Mouse (Mus musculus) myocyte (in vitro differentiated cells): ENCODE measurements at regions not wholly inside any gene's neighbourhood (a gene's known extent, or its start where the extent isn't known, plus 50 kb on each side); places are given as distances from the start of the nearest gene placed in this dataset.

Experiments
- H3K27me3 ChIP-seq: one replicate; pipeline ENCODE4 v1.6.1; 2011; ENCODE audit not compliant: control insufficient read depth, insufficient read depth, insufficient read length
- H3K36me3 ChIP-seq: one replicate; pipeline ENCODE4 v1.6.1; 2011; ENCODE audit not compliant: control insufficient read depth, insufficient read depth
- H3K4me2 ChIP-seq: one replicate; pipeline ENCODE4 v1.6.1; 2011; ENCODE audit warnings: low read depth, control low read depth
- H3K4me3 ChIP-seq: one replicate; pipeline ENCODE4 v1.5.1; 2011; ENCODE audit warnings: mild to moderate bottlenecking, control low read depth, moderate library complexity
- H3K79me2 ChIP-seq: one replicate; pipeline ENCODE4 v1.6.1; 2011; ENCODE audit not compliant: control insufficient read depth, insufficient read depth
- H3ac ChIP-seq: one replicate; pipeline ENCODE4 v1.6.1; 2011; ENCODE audit not compliant: control insufficient read depth, insufficient read length
- CEBPB ChIP-seq: IDR thresholded peaks from 2 replicates; pipeline ENCODE4 v1.6.1; 2011; ENCODE audit warnings: mild to moderate bottlenecking, moderate library complexity; ENCODE audit not compliant: poor library complexity, insufficient read depth, severe bottlenecking
- E2F4 ChIP-seq: IDR thresholded peaks from one replicate; pipeline ENCODE4 v1.6.1; 2011; ENCODE audit warnings: mild to moderate bottlenecking, control low read depth, moderate library complexity; ENCODE audit not compliant: insufficient read depth
- MAX ChIP-seq: IDR thresholded peaks from one replicate; pipeline ENCODE4 v1.6.1; 2011; ENCODE audit warnings: low read depth, mild to moderate bottlenecking, control low read depth
- MYOD1 ChIP-seq, 3 experiments: IDR thresholded peaks; one replicate each; pipeline ENCODE4 v1.6.1; 2011; ENCODE audit warnings: control low read depth in 2 of 3, low read depth in 2 of 3, mild to moderate bottlenecking in 2 of 3, moderate library complexity in 1 of 3; ENCODE audit not compliant: insufficient read length in 2 of 3, control insufficient read depth in 1 of 3
- MYOG ChIP-seq, 3 experiments: IDR thresholded peaks; one replicate each; pipeline ENCODE4 v1.6.1; 2011; ENCODE audit warnings: control low read depth in 2 of 3, low read depth in 2 of 3, mild to moderate bottlenecking in 2 of 3; ENCODE audit not compliant: insufficient read length in 2 of 3, control insufficient read depth in 1 of 3, insufficient read depth in 1 of 3
- POLR2A ChIP-seq: IDR thresholded peaks from one replicate; pipeline ENCODE4 v1.6.1; 2011; ENCODE audit warnings: low read depth, mild to moderate bottlenecking, control low read depth, moderate library complexity; ENCODE audit not compliant: insufficient read length
- POLR2AphosphoS2 ChIP-seq: IDR thresholded peaks from one replicate; pipeline ENCODE4 v1.6.1; 2011; ENCODE audit warnings: low read depth, control low read depth; ENCODE audit not compliant: insufficient read length
- REST ChIP-seq: IDR thresholded peaks from one replicate; pipeline ENCODE4 v1.6.1; 2011; ENCODE audit warnings: mild to moderate bottlenecking, control low read depth, moderate library complexity; ENCODE audit not compliant: insufficient read depth, insufficient read length
- SRF ChIP-seq: IDR thresholded peaks from one replicate; pipeline ENCODE4 v1.6.1; 2011; ENCODE audit warnings: low read depth; ENCODE audit not compliant: control insufficient read depth, insufficient read length
- TCF12 ChIP-seq: IDR thresholded peaks from one replicate; pipeline ENCODE4 v1.6.1; 2011; ENCODE audit warnings: mild to moderate bottlenecking, control low read depth; ENCODE audit not compliant: poor library complexity, insufficient read depth, severe bottlenecking
- TCF3 ChIP-seq: IDR thresholded peaks from one replicate; pipeline ENCODE4 v1.6.1; 2011; ENCODE audit warnings: low read depth, control low read depth; ENCODE audit not compliant: insufficient read length
- USF1 ChIP-seq: IDR thresholded peaks from one replicate; pipeline ENCODE4 v1.6.1; 2011; ENCODE audit warnings: low read depth, mild to moderate bottlenecking, control low read depth, moderate library complexity

GRCm38 (mm10) chr13:44028081-44028480, 243.5 kb downstream of the Cd83 start:
- Histone ChIP-seq H3K79me2 (no peaks in the 10 kb centered on the region), H3K27me3 (no peaks in the 10 kb centered on the region), H3K4me3 (no peak overlapping the region), H3ac (no peak overlapping the region), H3K4me2 (no peak overlapping the region), H3K36me3 (no peaks in the 10 kb centered on the region)
- no peak for TF ChIP-seq CEBPB
- TF ChIP-seq REST = no peak
- no peak for TF ChIP-seq USF1
- TF ChIP-seq MYOD1 (IDR thresholded peaks at IDR 0.05; ENCODE audit: control insufficient read depth in 1 of 3, insufficient read length in 2 of 3, low read depth in 2 of 3) = no peak
- no peak for TF ChIP-seq POLR2AphosphoS2
- TF ChIP-seq TCF3 = no peak
- TF ChIP-seq MYOG (IDR thresholded peaks at IDR 0.05; ENCODE audit: control insufficient read depth in 1 of 3, insufficient read depth in 1 of 3, insufficient read length in 2 of 3, low read depth in 2 of 3) = no peak
- no peak for TF ChIP-seq MAX
- no peak for TF ChIP-seq POLR2A
- no peak for TF ChIP-seq TCF12
- no peak for TF ChIP-seq SRF
- no peak for TF ChIP-seq E2F4

- Histone ChIP-seq H3K36me3 (no peaks in the 10 kb centered on the region), H3K4me3 (no peak overlapping the region), H3K27me3 (no peaks in the 10 kb centered on the region), H3ac (no peak overlapping the region), H3K79me2 (no peaks in the 10 kb centered on the region), H3K4me2 (peak overlapping the region; percentile 12)
- TF ChIP-seq MAX (no peak), MYOD1 (IDR thresholded peaks at IDR 0.05; ENCODE audit: control insufficient read depth in 1 of 3, insufficient read length in 2 of 3, low read depth in 2 of 3) (peak in 1 of 3 experiments; percentile 49), REST (no peak), USF1 (peak; percentile 28), POLR2A (no peak), SRF (no peak), POLR2AphosphoS2 (no peak), E2F4 (no peak), MYOG (IDR thresholded peaks at IDR 0.05; ENCODE audit: control insufficient read depth in 1 of 3, insufficient read depth in 1 of 3, insufficient read length in 2 of 3, low read depth in 2 of 3) (peak in 2 of 3 experiments; percentile 44 to 52), TCF12 (no peak), CEBPB (no peak)
Observed at GRCm38 (mm10) chr13:44030590-44030989, 246.0 kb downstream of the Cd83 start.

GRCm38 (mm10) chr13:44037774-44038294, 253.3 kb downstream of the Cd83 start:
- Histone ChIP-seq H3K36me3 (no peaks in the 10 kb centered on the region), H3K4me2 (no peak overlapping the region), H3K79me2 (no peaks in the 10 kb centered on the region), H3ac (no peak overlapping the region), H3K27me3 (no peaks in the 10 kb centered on the region), H3K4me3 (no peak overlapping the region)
- TF ChIP-seq REST (no peak), POLR2A (no peak), CEBPB (no peak), TCF12 (no peak), MYOG (IDR thresholded peaks at IDR 0.05; ENCODE audit: control insufficient read depth in 1 of 3, insufficient read depth in 1 of 3, insufficient read length in 2 of 3, low read depth in 2 of 3) (no peak), USF1 (no peak), POLR2AphosphoS2 (no peak), SRF (no peak), TCF3 (no peak), E2F4 (no peak), MAX (no peak), MYOD1 (IDR thresholded peaks at IDR 0.05; ENCODE audit: control insufficient read depth in 1 of 3, insufficient read length in 2 of 3, low read depth in 2 of 3) (no peak)

GRCm38 (mm10) chr13:44038322-44038721, 253.7 kb downstream of the Cd83 start:
- no peaks in the 10 kb centered on the region for H3K36me3 ChIP-seq
- no peaks in the 10 kb centered on the region for H3K79me2 ChIP-seq
- H3K4me3 ChIP-seq = no peak overlapping the region
- no peak overlapping the region for H3ac ChIP-seq
- TF ChIP-seq MYOG (IDR thresholded peaks at IDR 0.05; ENCODE audit: control insufficient read depth in 1 of 3, insufficient read depth in 1 of 3, insufficient read length in 2 of 3, low read depth in 2 of 3) = no peak
- no peak for TF ChIP-seq POLR2AphosphoS2
- no peak for TF ChIP-seq TCF3
- no peak for TF ChIP-seq MYOD1 (IDR thresholded peaks at IDR 0.05; ENCODE audit: control insufficient read depth in 1 of 3, insufficient read length in 2 of 3, low read depth in 2 of 3)
- no peak for TF ChIP-seq MAX
- TF ChIP-seq REST = no peak
- TF ChIP-seq SRF = no peak
- no peak for TF ChIP-seq CEBPB
- TF ChIP-seq USF1 = no peak
- no peak for TF ChIP-seq E2F4
- TF ChIP-seq TCF12 = no peak
- TF ChIP-seq POLR2A = no peak
- no peaks in the 10 kb centered on the region for H3K27me3 ChIP-seq
- H3K4me2 ChIP-seq = no peak overlapping the region

GRCm38 (mm10) chr13:44040640-44041039, 256.1 kb downstream of the Cd83 start:
- Histone ChIP-seq H3K27me3 (no peaks in the 10 kb centered on the region), H3K79me2 (no peaks in the 10 kb centered on the region)

More at GRCm38 (mm10) chr13:44040640-44041039, 256.1 kb downstream of the Cd83 start:
- no peak for TF ChIP-seq USF1
- TF ChIP-seq MAX = no peak
- TF ChIP-seq CEBPB = no peak
- TF ChIP-seq MYOG (IDR thresholded peaks at IDR 0.05; ENCODE audit: control insufficient read depth in 1 of 3, insufficient read depth in 1 of 3, insufficient read length in 2 of 3, low read depth in 2 of 3) = no peak
- Histone ChIP-seq H3K4me3 (no peak overlapping the region), H3K36me3 (no peaks in the 10 kb centered on the region), H3ac (no peak overlapping the region), H3K4me2 (no peak overlapping the region)
